ENCODE assay signal across 19 mouse cellular contexts in the genomic region with DNA sequence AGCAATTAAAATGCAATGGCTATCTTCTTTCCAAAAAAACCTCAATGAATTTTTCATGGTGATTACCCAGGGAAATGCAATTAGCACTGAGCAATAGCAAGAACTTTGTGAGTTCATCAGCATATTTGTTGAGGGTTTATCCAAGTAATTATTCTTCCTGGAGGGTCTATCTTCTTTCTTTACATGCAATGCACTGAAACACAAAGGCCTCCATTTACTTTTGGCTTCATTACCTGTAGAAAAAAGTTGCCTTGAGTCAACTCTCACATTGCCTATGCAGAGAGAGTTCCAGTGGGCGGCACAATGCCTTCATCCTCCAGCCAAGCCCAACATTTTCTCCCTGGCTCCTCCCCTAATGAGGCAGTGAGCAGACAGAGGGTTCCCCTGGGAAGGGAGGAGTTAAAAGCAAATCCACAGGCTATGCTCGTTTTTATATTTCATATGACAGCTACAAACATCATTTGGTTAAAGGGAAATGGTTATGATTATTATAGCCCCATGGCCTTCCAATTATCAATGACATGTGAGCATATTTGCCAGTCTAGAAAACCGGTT. TPM values are rescaled to one million over a fixed set of nuclear protein-coding genes. Genes with fewer than 3 reads are reported as not detected.
DNase-seq lines count a peak whose midpoint lies in the region; ATAC-seq and TF ChIP-seq lines count a peak whose summit lies in the region.
"Had no signal": no experiment of that assay in that cellular context is flagged by ENCODE, and none has a peak within 500 bp of the region (broad histone marks: within the 10 kb centered on the region; RNA-seq: fewer than 3 reads in every experiment).

No protein-coding gene starts in this region.

- ATAC-seq in embryonic facial prominence, embryonic 14.5 days (ENCODE audit: low read depth), result no peak
- ATAC-seq in lung, embryonic 14.5 days (ENCODE audit: insufficient read depth), result no peak
- ATAC-seq: forebrain, embryonic 16.5 days had no signal

- DNase-seq in embryonic facial prominence, embryonic 14.5 days (ENCODE audit: low spot score), result peak; percentile 63
- DNase-seq in embryonic facial prominence, embryonic 10.5 days (ENCODE audit: low spot score), result no peak
- peak; percentile 46 for DNase-seq in lung, embryonic 14.5 days
- no peak for DNase-seq in lung, postnatal 25 days (ENCODE audit: low spot score)
- DNase-seq in 3T3-L1 (ENCODE audit: low read depth, low spot score), result peak; percentile 14
- DNase-seq in retina, embryonic 14.5 days (ENCODE audit: low spot score), result peak; percentile 16
- no peak for DNase-seq in layer of hippocampus, adult 9-10 months (ENCODE audit: low spot score)
- DNase-seq: adrenal gland, adult 2 months; adrenal gland, postnatal 25 days; cerebellum, adult 2 months; cerebellum, postnatal 10 days; gastrocnemius, postnatal 25 days; heart, adult 18-20 months; heart, postnatal 10 days had no signal

- 30% methylated on average over 3 of the region's 3 CpGs for WGBS in embryonic facial prominence, embryonic 14.5 days
- 49% methylated on average over 3 of the region's 3 CpGs for WGBS in embryonic facial prominence, embryonic 10.5 days
- WGBS in lung, embryonic 14.5 days, result 37% methylated on average over 3 of the region's 3 CpGs

- no peak overlapping the region for H3K9ac ChIP-seq in embryonic facial prominence, embryonic 14.5 days (ENCODE audit: low read depth, low read length)
- H3K9ac ChIP-seq in lung, embryonic 14.5 days, result no peak overlapping the region
- H3K9ac ChIP-seq: hindbrain, embryonic 14.5 days had no signal

- no peak overlapping the region for H3K4me3 ChIP-seq in embryonic facial prominence, embryonic 14.5 days (ENCODE audit: low read depth, low read length)
- H3K4me3 ChIP-seq in embryonic facial prominence, embryonic 10.5 days, result no peak overlapping the region
- no peak overlapping the region for H3K4me3 ChIP-seq in lung, embryonic 14.5 days (ENCODE audit: low read depth, low read length)
- H3K4me3 ChIP-seq: heart, embryonic 10.5 days had no signal

- no peak overlapping the region for H3K4me2 ChIP-seq in embryonic facial prominence, embryonic 14.5 days (ENCODE audit: low read depth, low read length)
- no peak overlapping the region for H3K4me2 ChIP-seq in lung, embryonic 14.5 days
- H3K4me2 ChIP-seq: hindbrain, embryonic 14.5 days had no signal

- no peaks in the 10 kb centered on the region for H3K4me1 ChIP-seq in embryonic facial prominence, embryonic 14.5 days (ENCODE audit: control insufficient read depth, insufficient read depth, low read length)
- H3K4me1 ChIP-seq in embryonic facial prominence, embryonic 10.5 days, result no peaks in the 10 kb centered on the region
- H3K4me1 ChIP-seq in lung, embryonic 14.5 days (ENCODE audit: insufficient read depth), result no peaks in the 10 kb centered on the region
- H3K4me1 ChIP-seq: heart, embryonic 10.5 days had no signal

- TF ChIP-seq CTCF in lung, embryonic 14.5 days (IDR thresholded peaks at IDR 0.05; ENCODE audit: low read depth), result no peak

- H3K9me3 ChIP-seq in embryonic facial prominence, embryonic 14.5 days (ENCODE audit: control insufficient read depth, low read length), result no peaks in the 10 kb centered on the region
- no peaks in the 10 kb centered on the region for H3K9me3 ChIP-seq in embryonic facial prominence, embryonic 10.5 days
- H3K9me3 ChIP-seq in lung, embryonic 14.5 days (ENCODE audit: low read depth, low read length), result no peaks in the 10 kb centered on the region
- H3K9me3 ChIP-seq: heart, embryonic 10.5 days had no signal

- H3K36me3 ChIP-seq in embryonic facial prominence, embryonic 14.5 days (ENCODE audit: control insufficient read depth, insufficient read depth, low read length), result no peaks in the 10 kb centered on the region
- no peaks in the 10 kb centered on the region for H3K36me3 ChIP-seq in embryonic facial prominence, embryonic 10.5 days (replicated peaks)
- no peaks in the 10 kb centered on the region for H3K36me3 ChIP-seq in lung, embryonic 14.5 days (ENCODE audit: insufficient read depth)
- H3K36me3 ChIP-seq: heart, embryonic 10.5 days had no signal

- no peaks in the 10 kb centered on the region for H3K27me3 ChIP-seq in embryonic facial prominence, embryonic 14.5 days (replicated peaks; ENCODE audit: control insufficient read depth, insufficient read depth, low read length)
- H3K27me3 ChIP-seq in embryonic facial prominence, embryonic 10.5 days (replicated peaks; ENCODE audit: low read depth, poor library complexity, severe bottlenecking), result no peaks in the 10 kb centered on the region
- H3K27me3 ChIP-seq in lung, embryonic 14.5 days (ENCODE audit: insufficient read depth, low read length), result no peaks in the 10 kb centered on the region

- H3K27ac ChIP-seq in embryonic facial prominence, embryonic 14.5 days (replicated peaks; ENCODE audit: low read depth, low read length), result no peak overlapping the region
- H3K27ac ChIP-seq in embryonic facial prominence, embryonic 10.5 days (replicated peaks), result no peak overlapping the region
- no peak overlapping the region for H3K27ac ChIP-seq in lung, embryonic 14.5 days (ENCODE audit: low read depth)
- H3K27ac ChIP-seq: heart, embryonic 10.5 days; hindbrain, embryonic 14.5 days had no signal

RNA-seq across cellular contexts. Expression of a gene that starts 37.3 kb away (rescaled TPM):
- polyA plus RNA-seq in embryonic facial prominence, embryonic 14.5 days (2014; fragmentation: Nextera tagmentation; extraction: Ambion mirVana), result 1.4 TPM in 2 replicates
- 0.50 and 0.92 TPM in 2 replicates for polyA plus RNA-seq in embryonic facial prominence, embryonic 10.5 days (2016; fragmentation: Nextera tagmentation; extraction: Ambion mirVana)
- polyA plus RNA-seq in lung, embryonic 14.5 days (2014; fragmentation: Nextera tagmentation; extraction: Ambion mirVana), result 0.34 and 0.47 TPM in 2 replicates
- polyA plus RNA-seq: C2C12; heart, embryonic 14.5 days had no signal

Comparison
In these comparisons a context has a peak if more than half of its experiments do, and no peak if none do; other contexts are left out.
1. DNase-seq: peak in embryonic facial prominence, embryonic 14.5 days (single experiment), lung, embryonic 14.5 days (single experiment), 3T3-L1 (single experiment) and retina, embryonic 14.5 days (single experiment); none in embryonic facial prominence, embryonic 10.5 days (single experiment), lung, postnatal 25 days (single experiment) and layer of hippocampus, adult 9-10 months (single experiment).